Mouse (Mus musculus) CD4-positive helper T cell, adult 2 months (primary cell): ENCODE results near the gene Sqstm1.
"Not testable (repeated sequence)": the region's sequence is repeated elsewhere in the genome, so short reads cannot be mapped to it uniquely, and the experiment has no call there.

Experiments used
- DNase-seq: peaks from one replicate; pipeline ENCODE4 v3.0.0-alpha.2; 2012; ENCODE audit warnings: low read depth, missing footprints, low spot score

Sqstm1 gene

GRCm38 (mm10) chr11:50177111-50177510 lies 33.5 kb downstream of the Sqstm1 start:
- DNase-seq: no peak

GRCm38 (mm10) chr11:50176351-50176750 lies 34.3 kb downstream of the Sqstm1 start:
- no peak for DNase-seq

DNA sequence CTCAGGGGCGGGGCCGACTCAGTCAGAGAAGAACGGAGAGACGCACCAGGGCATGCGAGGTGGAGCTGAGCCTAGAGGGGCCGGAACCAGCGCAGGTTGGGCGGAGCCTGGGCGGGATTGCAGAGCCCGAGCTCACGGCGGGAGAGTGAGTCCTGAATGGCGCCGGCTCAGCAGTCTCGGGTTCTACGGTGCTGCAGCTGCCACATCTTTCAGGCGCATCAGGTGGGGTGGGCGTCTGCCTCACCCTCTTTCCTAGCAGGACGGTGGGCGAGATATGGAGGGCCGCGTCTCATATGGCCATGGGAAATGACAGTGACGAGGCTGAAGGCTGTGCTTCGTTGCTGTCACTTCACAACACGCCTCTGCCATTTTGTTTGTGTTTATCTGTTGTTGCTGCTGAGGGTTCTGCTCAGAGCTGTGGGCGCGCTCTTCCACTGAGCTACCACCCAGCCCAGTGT lies 35.9 kb downstream of the Sqstm1 start:
- peak; percentile 97 for DNase-seq

GRCm38 (mm10) chr11:50174111-50174729 lies 36.4 kb downstream of the Sqstm1 start, which contains the start of gene Mrnip:
Mrnip (plus strand) TSS chr11:50174444.
- DNase-seq: not testable (repeated sequence)

DNA sequence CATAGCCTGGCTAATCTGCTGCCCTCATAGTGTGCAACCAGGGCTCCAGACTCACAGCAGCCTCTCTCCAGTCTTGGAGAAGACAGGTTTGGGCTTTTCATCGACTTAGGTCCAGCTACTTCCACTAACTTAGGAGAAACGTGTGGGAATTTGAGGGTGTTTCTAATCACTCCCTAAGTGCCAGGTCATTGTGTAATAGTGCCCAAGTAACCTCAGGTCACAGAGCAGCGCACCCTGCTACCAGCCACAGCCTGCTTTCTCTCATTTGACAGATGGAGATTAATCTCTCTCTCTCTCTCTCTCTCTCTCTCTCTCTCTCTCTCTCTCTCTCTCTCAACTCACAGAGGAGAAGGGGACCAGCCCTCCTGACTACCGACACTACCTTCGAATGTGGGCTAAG lies 42.3 kb downstream of the Sqstm1 start:
- no peak for DNase-seq

DNA sequence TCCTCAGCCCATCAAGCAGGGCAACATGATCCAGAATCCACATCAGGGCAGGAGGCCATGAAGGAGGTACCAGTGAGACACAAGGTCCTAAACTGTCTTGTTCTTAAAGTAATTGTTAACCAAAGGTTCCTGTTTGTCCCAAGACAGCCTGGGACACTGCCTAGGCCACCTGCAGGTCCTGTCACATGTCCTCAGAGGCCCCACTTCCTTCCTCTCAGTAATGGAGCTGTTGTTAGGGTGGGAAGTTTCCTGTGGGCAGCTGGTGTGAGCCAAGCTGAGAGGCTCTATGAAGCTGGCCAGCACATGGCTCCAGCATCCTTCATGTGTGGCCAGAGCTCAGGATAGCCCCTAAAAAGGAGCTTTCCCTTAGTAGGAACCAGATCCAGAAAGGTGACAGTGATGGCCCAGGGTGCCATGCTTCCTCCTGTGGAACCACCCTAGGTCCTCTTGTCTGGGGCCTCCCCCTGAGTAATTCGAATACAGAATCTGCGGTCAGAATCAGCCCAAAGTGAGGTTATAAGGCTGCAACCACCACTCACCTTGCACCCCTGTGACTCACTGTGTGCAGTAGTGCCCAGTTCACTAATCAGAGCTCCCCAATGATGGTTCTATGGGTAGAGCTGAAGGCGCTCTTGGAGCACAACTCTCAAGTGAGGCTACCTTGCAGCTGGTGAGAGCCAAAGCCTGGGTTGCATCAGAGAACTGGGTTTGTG lies 48.1 kb downstream of the Sqstm1 start:
- DNase-seq: no peak

DNA sequence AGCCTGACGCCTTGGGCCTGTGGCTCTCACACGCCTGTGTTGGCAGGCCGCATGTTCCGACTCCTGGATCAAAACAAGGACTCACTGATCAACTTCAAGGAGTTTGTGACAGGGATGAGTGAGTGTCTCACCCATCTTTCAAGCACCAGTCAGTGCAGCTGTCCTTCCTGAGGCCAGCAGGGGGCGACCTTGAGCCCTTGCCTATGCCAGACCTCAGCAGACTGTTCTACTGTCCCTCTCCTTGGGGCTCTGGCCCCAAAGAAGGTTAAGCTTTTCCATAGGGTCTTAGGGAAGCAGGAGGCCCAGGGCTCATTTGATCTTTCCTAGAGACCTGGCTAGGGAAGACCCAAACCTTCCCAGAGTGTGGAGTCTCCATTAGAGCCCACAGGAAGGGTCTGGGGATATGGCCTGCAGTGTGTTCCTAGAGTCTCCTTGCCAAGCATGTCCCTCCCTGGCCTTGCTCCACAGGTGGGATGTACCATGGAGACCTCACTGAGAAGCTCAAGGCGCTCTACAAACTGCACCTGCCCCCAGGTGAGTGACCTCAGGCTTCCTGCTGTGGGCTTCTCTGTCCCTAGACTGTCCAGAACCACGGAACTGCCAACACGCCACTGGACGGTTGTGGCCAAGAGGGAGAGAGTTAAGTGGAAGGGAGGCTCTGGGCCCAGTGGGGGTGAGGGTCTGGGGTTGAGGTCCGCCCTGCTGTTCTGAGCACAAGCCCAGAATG lies 48.9 kb downstream of the Sqstm1 start:
- peak; percentile 65 for DNase-seq

DNA sequence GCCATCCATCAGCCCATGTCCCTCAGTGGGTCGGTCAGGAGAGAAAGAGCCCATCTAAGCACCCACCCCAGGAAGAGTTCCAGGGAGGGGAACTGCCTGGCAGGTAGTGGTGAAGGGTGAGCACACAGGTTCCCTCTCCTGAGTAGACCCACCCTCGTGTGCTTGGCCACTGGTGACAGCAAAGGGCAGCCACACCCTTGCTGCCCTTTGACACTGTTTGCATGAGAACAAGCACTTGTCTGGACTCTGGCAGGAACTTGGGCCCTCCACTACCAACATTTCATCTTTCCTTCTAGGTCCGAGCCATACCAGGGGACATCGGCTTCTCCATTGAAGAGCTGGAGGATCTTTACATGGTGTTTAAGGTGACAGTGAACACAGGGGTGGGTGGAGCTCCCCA lies 51.3 kb downstream of the Sqstm1 start:
- no peak for DNase-seq

- DNase-seq: no peak
Observed at GRCm38 (mm10) chr11:50158346-50158745, 52.3 kb downstream of the Sqstm1 start.

- DNase-seq: no peak
Observed at GRCm38 (mm10) chr11:50156725-50157258, 53.8 kb downstream of the Sqstm1 start.

- DNase-seq: no peak
Observed at GRCm38 (mm10) chr11:50155785-50156184, 54.8 kb downstream of the Sqstm1 start.

DNA sequence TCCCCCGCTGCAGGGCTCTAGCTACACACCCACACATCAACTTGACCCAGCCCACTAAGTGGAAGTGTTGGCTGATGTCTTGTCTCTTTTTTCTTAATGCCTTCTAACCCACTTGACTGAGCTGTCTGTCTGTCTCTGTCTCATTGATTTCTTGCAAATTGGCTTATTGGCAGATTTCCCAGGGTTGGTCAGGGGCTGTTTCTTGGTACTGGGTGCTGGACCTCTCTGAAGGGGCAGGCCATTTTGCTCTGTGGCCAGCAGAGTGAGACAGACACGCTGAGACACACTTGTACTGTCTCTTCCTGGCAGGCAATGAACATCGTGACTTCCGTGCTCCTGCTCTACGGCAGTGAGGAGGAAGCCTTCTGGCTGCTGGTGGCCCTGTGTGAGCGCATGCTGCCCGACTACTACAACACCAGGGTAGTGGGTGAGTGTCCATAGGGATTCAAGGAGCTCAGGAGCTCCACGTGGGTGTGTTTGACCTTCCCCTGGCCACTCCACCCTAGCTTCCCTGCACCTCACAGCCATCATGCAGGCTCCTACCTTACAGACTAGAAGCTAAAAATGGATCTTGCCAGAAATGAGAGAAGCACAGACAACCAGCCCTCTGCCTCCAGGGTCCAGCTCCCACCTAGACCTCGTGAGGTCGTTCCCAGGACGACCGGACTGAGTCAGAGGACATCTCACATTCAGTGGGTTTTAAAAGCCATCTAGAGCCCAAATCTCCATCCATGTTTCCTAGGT lies 55.7 kb downstream of the Sqstm1 start:
- no peak for DNase-seq

DNA sequence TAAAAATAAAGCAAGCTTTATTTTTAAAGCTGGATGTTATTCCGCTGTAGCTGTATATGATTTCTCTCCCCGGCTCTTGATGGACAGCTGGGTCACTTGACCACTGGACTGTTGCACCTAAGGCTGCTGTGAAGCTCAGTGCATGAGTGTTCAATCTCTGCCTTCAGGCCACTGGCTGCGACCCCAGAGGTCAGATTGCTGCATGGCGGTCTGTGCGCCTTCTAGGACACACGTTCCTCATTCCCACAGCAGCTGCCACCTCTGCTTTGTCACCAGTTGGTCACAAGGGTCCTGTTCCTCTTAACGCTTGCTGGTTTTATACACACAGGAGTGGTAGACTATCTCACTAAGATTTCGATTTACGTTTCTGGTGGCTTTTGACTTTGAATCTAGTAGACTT lies 56.5 kb downstream of the Sqstm1 start:
- DNase-seq: no peak

GRCm38 (mm10) chr11:50151374-50151773 lies 59.3 kb downstream of the Sqstm1 start:
- no peak for DNase-seq

DNA sequence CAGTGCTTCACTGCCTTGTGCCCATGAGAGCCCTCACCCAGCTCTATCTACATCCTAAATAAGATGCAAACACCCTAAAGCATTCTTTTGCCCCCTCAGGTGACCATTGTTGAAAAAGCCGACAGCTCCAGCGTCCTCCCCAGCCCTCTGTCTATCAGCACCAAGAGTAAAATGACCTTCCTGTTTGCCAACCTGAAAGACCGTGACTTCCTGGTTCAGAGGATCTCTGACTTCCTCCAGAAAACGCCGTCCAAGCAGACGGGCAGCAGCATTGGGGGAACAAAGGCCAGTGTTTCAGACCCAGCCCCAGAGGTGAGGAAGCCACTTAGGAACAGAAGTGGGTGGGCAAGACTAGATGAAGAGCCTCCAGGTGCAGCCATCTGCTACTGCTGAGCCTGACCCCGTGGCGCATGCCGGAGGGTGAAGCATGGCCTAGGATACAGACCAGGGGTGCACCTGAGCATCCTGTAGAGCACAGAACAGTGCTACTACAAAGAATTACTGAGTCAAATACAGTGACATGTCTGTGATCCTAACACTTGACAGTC lies 61.0 kb downstream of the Sqstm1 start:
- DNase-seq: no peak
